Mouse (Mus musculus): ENCODE measurements around the gene Il1rl1. TPM values are rescaled to one million over a fixed set of nuclear protein-coding genes. Genes with fewer than 3 reads are reported as not detected.
A peak's percentile ranks its signal among the peaks of the same experiment; 100 is the strongest.

The Il1rl1 gene
- polyA plus RNA-seq, 1 experiment = 2.1 TPM

DNA sequence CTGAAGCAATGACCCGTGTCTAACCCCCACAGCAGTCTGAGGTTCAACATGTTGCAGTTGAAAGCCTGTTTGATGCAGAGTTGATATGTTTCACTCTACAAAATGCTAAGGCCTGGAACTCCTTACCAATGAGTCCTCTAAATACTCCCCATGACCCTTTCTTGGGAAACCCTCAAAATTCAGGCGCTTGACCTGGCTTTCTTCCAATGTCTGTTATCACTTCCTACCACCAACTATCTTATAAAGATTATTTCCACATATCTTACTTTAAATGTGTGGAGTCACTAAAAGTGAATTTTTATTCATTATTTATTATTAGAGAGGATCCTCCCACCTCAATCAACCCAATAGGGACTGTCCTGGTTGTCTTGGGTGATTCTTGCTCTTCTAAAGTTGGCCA is 2.8 kb downstream of the Il1rl1 start:
- no peak for DNase-seq (ENCODE audit: low read depth, low spot score)
- 87% methylated on average over 2 of the region's 2 CpGs for WGBS

- WGBS = 87% methylated on average over 3 of the region's 3 CpGs
- DNase-seq (ENCODE audit: low read depth, low spot score) = no peak
These were observed 6.6 kb downstream of the Il1rl1 start for GRCm38 (mm10) chr1:40435936-40436335.

DNA sequence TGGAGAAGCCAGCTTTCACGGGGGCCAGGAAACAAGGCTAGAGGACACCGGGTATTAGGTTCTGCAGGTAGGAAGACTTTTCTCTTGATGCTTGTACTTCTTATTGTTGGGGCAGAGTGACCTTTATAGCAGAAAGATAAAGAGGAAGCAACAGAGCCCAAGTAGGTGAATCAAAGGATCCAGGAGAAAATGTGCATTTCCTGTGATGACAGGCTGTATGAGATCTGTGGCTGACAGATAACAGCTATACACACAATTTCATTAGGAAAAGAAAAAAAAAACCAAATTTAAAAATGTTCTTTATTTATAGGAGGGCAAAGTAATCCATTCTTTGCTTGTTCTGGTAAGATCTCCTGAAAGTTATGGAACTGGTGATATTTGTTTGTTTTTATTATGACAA is 8.0 kb downstream of the Il1rl1 start:
- WGBS = 88% methylated on average over 2 of the region's 2 CpGs

DNA sequence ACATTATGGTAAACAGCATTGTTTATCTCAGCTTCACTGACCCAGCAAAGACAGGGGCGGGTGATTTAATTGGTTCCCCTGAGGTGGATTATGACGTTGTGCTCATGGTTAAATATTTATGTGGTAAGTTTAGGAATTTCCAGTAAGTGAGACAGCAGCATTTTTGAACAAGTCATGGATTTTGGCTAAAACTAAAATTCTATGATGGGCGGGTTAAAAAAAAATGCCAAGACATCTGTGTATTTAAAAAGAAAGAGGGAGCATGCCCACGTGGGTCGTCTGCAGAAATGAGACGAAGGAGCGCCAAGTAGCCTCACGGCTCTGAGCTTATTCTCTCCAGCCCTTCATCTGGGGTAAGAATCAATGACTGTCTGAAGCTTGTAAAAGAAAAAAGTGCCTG is 10.1 kb downstream of the Il1rl1 start:
- WGBS = 52% methylated on average over 8 of the region's 8 CpGs
- DNase-seq (ENCODE audit: low read depth, low spot score) = no peak

More for the DNA sequence above, 8.0 kb downstream of the Il1rl1 start:
- DNase-seq (ENCODE audit: low read depth, low spot score) = no peak

GRCm38 (mm10) chr1:40444800-40445199 is 15.4 kb downstream of the Il1rl1 start:
- DNase-seq (ENCODE audit: low read depth, low spot score) = no peak

DNA sequence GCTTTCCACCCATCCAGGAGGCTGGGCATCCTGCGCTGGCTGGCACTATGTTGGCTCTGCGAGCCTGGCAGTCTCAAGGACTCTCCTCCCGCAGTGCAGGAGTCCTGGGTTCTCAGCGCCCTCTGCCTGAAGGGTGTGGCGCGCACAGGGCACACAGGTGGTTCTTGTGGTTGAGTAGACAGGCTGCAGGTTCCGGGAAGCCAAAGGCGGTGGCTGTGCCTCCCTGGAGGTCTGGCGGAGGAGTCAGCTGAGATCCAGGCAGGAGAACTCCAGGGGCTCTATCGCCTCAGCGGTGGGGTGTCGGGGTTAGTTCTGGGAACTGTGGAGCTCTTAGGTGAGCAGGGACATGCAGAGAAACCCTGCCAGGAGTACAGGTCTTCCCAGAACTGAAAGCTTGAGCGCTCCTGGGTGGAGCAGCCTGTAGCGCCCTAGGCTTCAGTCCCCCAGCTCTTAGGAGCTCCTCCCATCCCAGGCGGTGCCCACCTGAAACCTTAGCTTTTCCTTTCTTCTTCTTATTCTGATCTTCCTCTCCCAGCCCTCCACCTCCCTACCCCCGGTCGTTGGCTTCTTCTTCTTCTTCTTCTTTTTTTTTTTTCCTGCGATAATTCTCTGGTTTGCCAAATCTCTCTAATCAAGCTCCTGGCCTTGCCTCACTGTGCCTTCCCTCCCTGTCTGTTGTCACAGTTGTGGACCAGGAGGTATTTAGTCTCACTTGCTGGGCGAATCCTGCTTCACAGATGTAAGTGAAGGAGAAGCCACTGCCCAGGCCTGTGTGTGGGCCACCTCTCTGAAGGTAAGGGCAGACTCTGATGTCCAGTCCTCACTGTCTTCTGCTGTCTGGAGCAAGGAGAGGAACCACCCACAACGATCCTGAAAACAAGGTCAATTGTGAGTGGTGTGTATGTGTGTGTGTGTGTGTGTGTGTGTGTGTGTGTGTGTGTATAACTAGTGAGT is 36.4 kb downstream of the Il1rl1 start, which contains the start of gene Il18r1:
Gene Il18r1, plus strand, starts transcription at position 76 of the 954 bp plus-strand sequence.
- DNase-seq (ENCODE audit: low read depth, low spot score) = peak; percentile 16

More at GRCm38 (mm10) chr1:40444800-40445199, 15.4 kb downstream of the Il1rl1 start:
- WGBS = 75% methylated on average over 3 of the region's 3 CpGs

DNA sequence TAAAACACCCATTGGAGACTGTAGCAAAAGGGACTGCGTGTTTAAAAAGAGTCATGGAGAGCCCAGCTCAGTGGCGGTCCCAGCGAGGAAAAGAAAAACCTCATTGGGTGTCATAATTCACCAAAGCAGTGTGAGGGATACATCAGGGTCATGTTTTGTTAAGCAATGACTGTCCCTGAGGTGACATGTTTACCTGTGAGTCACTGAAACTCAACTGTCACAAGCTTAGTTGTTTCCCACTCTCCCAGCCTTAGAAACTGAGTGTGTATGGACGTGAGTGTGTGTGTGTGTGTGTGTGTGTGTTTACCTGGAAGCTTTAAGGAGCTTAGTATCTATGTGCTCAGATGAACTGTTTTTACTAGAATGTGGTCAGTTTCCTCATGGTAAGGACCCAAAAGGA is 37.9 kb downstream of the Il1rl1 start:
- no peak for DNase-seq (ENCODE audit: low read depth, low spot score)
- WGBS = 86% methylated on average over 4 of the region's 4 CpGs

More for the DNA sequence above, 36.4 kb downstream of the Il1rl1 start, which contains the start of gene Il18r1:
- WGBS = 29% methylated on average over 20 of the region's 20 CpGs

DNA sequence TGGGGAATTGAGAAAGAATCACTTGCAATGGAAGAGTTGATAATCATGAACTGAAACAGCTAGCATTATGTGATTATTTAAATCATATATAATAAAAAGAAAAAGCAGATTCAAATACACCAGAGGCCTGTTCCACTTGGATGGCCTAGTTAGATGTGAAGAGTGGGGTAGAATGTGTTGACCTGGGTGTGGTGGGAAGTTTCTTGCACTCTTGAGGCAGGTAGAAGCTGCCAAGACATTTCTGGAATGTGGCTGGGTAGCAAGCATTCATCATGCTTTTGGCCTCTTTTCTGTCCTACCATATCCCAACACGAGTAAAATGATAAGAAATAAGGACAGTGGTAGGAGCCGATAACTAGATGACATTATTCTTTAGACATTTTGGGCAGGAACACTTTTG is 39.4 kb downstream of the Il1rl1 start:
- no peak for DNase-seq (ENCODE audit: low read depth, low spot score)
- WGBS = 67% methylated on average over 2 of the region's 2 CpGs

DNA sequence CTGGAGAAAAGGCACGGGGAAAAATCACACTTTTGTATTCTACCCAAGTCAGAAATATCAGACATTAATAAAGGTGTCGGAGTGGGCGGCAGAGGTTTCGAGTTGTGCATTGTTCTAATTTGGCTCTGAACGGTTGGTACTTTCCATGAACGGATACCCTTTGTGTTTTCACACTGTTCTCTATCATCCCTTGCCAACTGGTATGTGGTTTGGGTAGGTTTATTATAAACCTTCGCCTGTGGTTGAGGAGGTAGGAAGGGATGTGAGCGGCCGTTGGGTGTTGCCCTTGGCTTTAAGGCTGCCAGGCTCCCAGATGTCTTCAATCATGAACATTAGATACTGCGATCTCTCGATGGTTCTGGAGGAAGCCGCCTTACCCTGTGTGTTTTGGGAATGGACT is 40.5 kb downstream of the Il1rl1 start:
- no peak for DNase-seq (ENCODE audit: low read depth, low spot score)
- 80% methylated on average over 12 of the region's 12 CpGs for WGBS

GRCm38 (mm10) chr1:40472401-40472800 is 43.0 kb downstream of the Il1rl1 start:
- WGBS = 77% methylated on average over 1 of the region's 1 CpGs

DNA sequence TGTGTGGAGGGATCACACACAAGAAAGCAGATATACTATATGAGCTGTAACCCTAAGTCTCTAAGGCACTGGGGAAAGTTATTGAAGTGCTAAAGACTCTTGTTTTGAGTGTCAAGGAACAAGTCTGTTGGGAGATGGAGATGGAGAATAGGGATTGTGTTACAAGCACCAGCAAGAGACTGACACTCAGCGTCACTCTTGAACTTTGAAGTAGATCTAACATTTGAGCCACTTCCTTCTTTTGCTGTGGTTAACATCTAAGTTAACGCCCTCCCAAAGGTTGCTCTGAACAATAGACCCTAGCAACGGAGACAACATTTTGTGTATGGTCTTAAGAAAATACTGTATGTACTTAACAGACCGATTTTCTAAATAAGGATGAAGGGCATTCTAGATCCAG is 44.3 kb downstream of the Il1rl1 start:
- 82% methylated on average over 4 of the region's 4 CpGs for WGBS
- DNase-seq (ENCODE audit: low read depth, low spot score) = no peak

More at GRCm38 (mm10) chr1:40472401-40472800, 43.0 kb downstream of the Il1rl1 start:
- no peak for DNase-seq (ENCODE audit: low read depth, low spot score)

DNA sequence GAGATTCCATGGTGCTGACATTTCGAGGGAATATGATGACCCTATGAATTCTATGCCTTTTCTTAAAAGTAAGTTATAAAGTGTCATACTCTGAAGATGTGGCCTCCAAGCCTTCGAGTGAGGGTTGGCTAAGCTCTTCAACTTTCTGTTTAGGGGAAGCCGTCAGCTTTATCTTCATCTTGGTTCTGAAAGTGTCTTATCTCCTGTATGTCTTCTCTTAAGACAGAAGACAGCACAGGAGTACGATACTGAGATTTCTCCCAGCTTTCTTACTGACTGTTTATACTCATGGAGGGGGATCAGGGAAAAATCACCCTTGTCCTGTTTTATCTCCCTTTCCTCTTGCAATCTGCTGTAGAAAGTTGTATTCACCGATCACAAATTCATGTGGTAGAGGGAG is 45.0 kb downstream of the Il1rl1 start:
- 85% methylated on average over 5 of the region's 5 CpGs for WGBS
- no peak for DNase-seq (ENCODE audit: low read depth, low spot score)

- no peak for DNase-seq (ENCODE audit: low read depth, low spot score)
- WGBS = 46% methylated on average over 3 of the region's 3 CpGs
These were observed 46.3 kb downstream of the Il1rl1 start for GRCm38 (mm10) chr1:40475697-40476096.

DNA sequence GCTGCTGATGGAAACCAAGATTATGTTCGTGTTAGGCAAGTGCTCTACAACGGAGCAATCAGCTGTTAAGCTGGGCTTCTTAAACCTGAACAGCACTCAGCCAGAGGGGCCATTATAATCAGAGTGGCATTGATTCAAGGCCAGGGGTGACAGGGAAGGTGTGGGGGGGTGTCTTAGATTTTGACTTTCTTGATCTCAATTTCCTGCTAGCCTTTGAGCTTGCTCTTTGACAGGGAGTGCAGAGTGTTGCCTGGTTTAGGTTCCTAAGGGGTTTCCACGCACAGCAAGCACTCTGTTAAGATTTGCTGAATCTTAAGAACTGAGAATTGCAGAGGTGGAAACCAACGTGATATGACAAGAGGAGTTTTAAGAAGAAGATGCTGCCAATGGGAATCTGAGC is 47.4 kb downstream of the Il1rl1 start:
- WGBS = 65% methylated on average over 4 of the region's 4 CpGs

GRCm38 (mm10) chr1:40479505-40479923 is 50.1 kb downstream of the Il1rl1 start:
- WGBS = 58% methylated on average over 6 of the region's 6 CpGs
- no peak for DNase-seq (ENCODE audit: low read depth, low spot score)

More for the DNA sequence above, 47.4 kb downstream of the Il1rl1 start:
- no peak for DNase-seq (ENCODE audit: low read depth, low spot score)

- no peak for DNase-seq (ENCODE audit: low read depth, low spot score)
- 80% methylated on average over 4 of the region's 4 CpGs for WGBS
These were observed 65.2 kb downstream of the Il1rl1 start for GRCm38 (mm10) chr1:40494594-40494993.

DNA sequence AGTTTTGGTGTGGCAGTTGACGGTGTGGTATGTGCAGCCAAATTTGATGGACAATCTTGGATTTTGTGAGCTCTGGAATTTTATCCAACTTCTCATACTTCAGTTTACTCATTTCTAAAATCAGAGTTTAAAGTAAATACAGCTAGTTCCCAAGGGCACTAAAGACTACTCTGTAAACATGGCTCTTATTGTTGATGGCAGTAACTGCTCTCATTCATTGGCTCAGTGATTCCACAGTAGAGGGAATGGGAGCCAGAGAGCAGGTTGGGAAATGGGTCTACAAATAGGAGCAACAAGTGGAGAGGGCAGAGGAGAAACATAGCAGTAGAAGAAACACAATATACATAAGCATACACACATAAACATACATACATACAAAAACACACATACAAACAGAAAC is 70.3 kb downstream of the Il1rl1 start:
- DNase-seq (ENCODE audit: low read depth, low spot score) = no peak
- WGBS = 30% methylated on average over 1 of the region's 1 CpGs

DNA sequence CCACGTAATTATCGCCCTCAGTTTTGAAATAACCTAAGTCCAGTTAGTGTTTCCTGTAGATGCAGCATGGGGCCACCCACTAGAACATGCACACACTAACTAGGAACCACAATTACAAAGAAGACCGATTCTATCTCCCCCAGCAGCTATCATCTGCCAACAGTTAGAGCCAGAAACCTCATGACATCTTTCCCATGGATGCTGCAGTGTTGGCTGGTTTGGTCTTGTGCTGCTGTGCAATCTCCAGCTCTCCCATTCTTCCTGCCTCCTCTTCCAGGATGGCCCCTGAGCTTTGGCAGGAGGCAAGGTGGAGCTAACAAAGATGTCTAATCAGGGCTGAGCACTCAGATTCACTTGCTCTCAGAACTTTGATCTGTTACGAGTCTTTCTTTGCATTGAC is 71.8 kb downstream of the Il1rl1 start:
- WGBS = 73% methylated on average over 4 of the region's 4 CpGs
- no peak for DNase-seq (ENCODE audit: low read depth, low spot score)

GRCm38 (mm10) chr1:40501546-40502398 is 72.4 kb downstream of the Il1rl1 start:
- 66% methylated on average over 11 of the region's 11 CpGs for WGBS
- DNase-seq (ENCODE audit: low read depth, low spot score) = no peak

DNA sequence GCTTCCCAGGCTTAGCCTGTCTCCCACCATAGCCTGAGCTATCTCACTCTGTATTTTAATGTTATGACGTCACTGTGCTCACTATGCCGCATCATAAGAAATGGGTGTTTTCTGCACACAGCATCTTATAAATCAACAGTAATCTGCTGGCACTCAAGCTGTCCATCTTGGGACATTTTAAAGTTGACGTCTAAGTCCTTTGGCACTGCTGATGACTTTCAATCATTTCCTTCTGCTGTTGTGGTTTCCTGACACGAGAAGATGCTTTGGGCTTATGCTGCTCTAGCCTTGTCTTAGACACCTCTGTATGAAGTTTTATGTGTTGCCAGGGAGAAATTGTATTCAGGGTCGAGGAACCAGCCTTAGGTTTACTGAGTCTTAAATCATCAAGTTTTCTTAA is 75.2 kb downstream of the Il1rl1 start:
- DNase-seq (ENCODE audit: low read depth, low spot score) = no peak
- WGBS = 62% methylated on average over 5 of the region's 5 CpGs
